Mouse (Mus musculus) MN1 (cell line): ENCODE measurements around the gene Tbxa2r.

Source experiments
- DNase-seq: peaks from one replicate; pipeline ENCODE4 v3.0.0-alpha.2; 2016; ENCODE audit warnings: low spot score

Tbxa2r gene

DNA sequence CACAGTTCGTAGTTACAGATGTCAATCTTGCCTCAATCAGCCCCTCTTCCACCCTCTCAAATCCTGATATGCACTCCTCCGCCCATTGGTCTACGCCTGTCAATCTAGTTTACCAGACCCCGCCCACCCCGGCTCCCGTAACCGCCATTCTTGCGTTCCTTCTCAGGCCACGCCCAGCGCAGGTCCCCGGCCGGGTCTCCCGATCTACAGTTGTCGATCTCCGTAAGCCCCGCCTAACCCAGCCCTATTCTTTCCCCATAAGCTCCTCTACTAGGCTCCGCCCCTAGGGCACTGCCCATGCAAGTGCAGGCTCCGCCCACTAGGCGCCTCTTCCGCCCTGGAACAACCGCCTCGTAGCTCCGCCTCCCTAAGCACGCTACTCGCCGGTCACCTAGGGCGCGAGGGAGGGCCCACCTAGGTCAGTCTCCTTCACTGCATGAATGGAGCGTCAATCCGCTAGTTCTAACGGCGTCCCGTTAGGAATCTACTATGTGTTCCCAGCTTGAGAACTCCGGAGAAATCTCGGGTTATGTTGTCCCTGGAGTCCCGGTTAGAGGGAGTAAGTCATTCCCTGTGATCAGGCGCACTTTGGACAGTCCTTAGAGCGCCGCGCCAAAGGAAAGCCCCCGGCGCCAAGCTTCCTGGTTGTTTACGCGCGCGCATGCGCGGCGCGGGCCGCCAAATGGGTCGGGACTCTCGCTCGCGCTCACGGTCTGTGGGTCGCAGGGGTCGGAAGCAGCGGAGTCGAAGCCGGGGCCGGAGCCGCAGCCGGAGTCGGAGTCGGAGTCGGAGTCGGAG, 7.8 kb upstream of the Tbxa2r start, which contains the start of gene Cactin:
TSS of gene Cactin (plus strand) at position 554 of the 798 bp plus-strand sequence.
- DNase-seq = peak; percentile 100

DNA sequence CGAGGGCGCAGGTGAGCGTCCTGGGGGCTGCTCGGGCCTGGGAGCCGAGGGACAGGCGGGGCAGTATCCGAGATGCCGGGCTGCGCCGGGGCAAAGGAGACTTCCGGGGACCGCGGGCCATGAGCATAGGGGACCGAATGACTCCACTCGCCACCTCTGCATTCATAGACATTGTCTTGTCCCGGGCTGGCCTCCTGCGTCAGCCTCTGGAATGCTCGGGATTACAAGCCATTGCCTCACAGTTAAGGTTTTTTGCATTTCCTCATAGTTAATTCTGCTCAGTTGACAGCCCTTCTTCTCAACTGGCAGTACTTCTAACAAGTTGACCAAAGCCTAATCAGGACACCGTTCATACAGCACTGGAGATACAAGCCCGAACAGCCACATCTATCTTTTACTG, 7.1 kb upstream of the Tbxa2r start:
- peak; percentile 82 for DNase-seq

DNA sequence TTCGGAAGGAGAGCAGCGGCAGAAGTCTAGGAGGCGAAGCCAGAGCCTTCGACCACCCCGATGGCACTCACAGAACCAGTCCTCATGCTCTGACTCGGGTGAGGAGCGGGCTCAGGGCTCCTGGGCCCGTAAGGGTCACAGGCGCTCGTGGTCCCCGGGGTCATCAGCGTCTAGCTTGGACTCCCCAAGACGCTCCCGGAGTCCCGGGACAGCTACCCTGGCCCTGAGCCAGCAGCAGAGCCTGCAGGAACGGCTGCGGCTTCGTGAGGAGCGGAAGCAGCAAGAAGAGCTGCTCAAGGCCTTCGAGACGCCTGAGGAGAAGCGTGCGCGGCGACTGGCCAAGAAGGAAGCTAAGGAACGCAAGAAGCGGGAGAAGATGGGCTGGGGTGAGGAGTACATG, 6.1 kb upstream of the Tbxa2r start:
- DNase-seq = peak; percentile 63

DNA sequence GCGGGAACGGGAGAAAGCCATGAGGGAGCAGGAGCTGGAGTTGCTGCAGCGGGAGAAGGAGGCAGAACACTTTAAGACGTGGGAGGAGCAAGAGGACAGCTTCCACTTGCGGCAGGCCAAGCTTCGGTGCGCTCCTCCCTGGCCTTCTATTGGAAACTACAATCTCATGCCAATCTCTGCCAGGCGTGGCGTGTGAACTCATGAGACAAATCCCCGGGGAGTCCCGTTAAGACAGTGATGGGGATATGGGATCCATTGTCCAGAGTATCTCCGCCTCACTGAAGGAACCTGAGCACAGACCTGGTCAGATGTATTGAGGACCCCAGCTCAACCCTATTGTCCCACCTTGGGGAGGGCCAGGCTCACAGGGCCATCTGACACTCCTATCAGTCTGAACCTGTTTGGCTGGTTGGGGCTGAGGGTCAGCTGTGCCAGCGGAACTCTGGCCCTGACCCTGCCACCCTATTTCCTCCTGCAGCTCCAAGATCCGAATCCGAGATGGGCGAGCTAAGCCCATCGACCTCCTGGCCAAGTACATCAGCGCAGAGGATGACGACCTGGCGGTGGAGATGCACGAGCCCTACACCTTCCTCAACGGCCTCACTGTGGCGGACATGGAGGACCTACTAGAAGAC, 5.3 kb upstream of the Tbxa2r start:
- peak; percentile 86 for DNase-seq

DNA sequence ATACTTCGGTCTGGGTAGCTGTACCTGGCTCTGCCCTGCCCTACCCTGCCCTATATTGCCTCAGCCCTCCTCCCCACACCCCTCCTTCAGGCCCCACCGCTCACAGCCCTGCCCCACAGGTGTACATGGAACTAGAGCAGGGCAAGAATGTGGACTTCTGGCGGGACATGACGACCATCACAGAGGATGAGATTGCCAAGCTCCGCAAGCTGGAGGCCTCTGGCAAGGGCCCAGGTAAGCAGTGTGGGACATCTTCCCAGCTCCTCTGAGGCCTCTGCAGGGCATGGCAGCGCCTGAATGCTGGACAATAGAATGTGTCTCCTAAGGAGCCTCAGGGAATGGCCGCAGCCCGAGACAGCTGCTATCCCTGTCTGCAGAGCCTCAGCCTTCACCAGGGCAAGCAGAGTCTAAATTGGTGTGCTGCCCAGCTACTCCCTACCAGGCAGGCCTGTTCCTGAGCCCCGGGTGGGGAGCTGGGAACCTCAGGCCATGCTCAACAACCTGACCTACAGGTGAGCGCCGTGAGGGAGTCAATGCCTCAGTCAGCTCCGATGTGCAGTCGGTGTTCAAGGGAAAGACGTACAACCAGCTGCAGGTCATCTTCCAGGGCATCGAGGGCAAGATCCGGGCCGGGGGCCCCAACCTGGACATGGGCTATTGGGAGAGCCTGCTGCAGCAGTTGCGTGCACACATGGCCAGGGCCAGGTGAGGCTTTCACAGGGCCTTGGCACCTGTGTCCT, 4.6 kb upstream of the Tbxa2r start:
- peak; percentile 43 for DNase-seq

DNA sequence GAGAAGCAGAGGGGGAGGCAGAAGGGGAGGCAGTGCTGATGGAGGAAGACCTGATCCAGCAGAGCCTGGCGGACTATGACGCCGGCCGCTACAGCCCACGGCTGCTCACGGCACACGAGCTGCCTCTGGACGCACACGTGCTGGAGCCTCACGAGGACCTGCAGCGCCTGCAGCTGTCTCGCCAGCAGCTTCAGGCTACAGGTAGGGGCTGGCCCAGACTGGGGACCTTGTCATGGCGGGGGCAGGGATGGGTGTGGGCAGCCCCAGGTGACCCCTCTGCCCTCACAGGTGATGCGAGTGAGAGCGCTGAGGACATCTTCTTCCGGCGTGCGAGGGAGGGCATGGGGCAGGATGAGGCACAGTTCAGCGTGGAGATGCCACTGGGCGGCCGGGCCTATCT, 3.4 kb upstream of the Tbxa2r start:
- no peak for DNase-seq

DNA sequence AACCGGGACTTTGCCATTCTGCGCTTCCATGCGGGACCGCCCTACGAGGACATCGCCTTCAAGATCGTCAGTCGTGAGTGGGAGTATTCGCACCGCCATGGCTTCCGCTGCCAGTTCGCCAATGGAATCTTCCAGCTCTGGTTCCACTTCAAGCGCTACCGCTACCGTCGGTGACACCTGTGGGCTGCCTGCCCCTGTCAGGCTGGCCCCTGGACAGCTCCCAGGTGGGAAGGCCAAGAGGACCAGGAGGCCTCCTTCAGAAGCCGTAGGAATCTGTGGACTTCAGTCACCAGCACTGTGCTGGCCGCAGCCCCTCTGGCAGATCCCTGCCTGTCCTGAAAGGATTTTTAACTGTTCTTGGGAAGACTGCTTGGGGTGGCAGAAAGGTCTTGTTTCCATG, 2.8 kb upstream of the Tbxa2r start:
- no peak for DNase-seq

DNA sequence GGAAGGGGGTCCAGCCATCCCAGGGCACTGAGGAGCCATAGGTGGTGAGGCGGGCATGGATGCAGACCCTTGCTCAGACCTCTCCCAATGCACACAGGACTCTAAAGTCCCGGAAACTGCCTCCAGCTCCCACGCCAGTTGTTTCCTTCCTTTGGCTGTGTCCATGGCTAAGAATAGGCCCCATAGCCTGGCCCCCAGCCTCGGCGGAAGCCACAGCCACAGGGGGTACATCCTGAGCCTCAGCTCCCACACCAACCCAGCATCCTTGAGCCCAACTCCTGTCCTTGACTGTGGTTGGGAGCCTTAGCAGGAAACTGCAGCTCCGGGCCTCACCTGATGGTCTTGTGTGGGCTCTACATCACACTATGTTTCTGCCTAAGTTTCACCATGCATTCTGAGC, 1.7 kb upstream of the Tbxa2r start:
- no peak for DNase-seq

DNA sequence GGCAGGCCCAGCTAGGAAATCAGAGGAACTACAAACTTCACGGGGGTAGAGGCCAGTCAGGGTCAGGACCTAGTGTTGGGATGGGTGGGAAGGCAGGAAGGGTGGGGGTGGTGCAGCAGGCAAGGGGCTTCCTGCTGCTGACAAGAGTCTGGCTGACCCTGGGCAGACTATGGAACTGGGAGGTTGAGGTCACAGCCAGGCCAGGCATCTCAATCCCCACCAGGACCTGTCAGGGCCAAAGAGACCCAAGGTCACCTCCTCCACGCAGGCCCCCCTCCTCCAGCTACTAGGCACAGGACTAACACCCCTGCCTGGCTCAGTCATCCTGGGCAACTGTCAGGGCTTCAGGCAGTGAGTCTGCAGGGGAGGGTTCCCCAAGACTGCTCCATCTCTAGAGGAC, 572 bp upstream of the Tbxa2r start:
- no peak for DNase-seq

DNA sequence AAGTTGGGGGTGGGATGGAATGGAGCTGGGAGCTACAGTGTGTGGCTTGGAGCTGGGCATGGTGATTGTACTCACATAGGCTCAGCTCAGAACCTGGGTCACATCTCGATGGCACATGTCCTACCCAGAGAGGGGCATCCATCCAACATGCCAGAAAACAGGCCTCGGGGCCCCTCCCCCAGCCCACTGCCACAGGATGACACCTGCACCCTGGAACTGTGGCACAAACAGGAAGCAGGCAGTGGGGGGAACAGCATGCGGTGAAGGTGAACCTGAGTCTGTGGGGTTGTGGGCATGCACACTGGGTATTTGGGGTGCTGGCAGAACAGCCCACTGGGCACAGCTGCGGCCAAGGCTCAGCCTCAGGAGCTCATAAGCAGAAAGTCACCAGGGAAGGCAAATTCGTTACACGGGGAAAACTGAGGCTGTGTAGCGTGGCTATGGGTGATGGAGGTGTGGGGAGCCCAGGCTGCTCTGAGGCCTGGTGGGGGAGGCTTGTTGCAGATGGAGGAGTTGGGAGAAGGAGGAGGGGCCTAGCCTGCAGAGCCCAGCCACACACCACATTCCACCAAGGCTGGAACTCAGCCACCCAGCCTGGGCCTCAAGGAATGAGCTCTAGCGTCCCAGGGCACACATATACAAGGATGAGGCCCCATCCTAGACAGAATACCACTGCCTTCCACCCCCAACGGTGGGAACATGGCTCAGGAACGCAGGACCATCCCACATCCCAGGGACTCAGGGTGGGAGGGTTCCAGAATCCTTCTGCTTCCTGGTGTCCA, 854 bp downstream of the Tbxa2r start:
- DNase-seq = no peak

DNA sequence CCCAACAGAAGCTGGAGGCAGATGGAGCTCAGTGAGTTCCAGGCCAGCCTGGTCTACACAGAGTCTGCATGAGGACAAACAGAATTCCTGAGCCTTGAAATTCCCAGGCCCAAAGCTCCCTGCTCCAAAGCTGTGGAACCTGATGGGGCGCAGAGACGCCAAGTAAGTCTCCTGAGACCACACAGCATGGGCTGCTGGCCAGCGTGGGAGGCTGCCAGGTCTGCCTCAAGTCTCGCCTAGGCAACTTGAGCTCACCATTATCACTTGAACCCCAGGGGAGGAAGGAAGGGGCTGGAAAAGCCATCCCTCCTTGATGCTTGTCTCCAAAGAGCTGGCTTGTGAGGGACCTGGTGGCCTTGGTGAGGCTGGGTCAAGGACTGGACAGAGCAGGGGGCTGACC, 1.5 kb downstream of the Tbxa2r start:
- DNase-seq = peak; percentile 61

DNA sequence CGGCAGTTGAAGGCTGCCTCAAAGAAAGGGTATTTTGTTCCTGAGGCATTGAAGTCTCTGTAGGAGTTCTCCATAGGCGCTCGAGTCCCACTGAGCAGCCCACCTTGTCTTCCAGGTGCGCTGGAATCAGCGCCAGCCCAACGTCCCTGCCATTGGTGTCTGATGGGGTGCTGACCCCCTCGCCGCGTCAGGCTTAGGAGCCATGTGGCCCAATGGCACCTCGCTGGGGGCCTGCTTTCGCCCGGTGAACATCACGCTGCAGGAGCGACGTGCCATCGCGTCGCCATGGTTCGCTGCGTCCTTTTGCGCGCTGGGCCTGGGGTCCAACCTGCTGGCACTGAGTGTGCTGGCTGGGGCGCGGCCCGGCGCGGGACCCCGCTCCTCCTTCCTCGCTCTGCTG, 3.7 kb downstream of the Tbxa2r start:
- DNase-seq = no peak

DNA sequence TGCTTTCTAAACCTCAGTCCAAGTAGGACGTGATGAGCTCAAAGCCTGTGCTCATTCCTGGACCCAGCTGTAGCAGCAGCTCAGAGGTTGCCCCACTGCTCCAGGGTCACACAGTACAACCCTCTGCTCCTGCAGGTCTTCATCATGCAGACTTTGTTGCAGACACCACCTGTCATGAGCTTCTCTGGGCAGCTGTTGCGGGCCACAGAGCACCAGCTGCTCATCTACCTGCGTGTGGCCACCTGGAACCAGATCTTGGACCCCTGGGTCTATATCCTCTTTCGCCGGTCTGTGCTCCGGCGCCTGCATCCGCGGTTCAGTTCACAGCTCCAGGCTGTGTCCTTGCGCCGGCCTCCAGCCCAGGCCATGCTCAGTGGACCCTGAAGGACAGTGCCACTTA, 5.8 kb downstream of the Tbxa2r start:
- DNase-seq = no peak

DNA sequence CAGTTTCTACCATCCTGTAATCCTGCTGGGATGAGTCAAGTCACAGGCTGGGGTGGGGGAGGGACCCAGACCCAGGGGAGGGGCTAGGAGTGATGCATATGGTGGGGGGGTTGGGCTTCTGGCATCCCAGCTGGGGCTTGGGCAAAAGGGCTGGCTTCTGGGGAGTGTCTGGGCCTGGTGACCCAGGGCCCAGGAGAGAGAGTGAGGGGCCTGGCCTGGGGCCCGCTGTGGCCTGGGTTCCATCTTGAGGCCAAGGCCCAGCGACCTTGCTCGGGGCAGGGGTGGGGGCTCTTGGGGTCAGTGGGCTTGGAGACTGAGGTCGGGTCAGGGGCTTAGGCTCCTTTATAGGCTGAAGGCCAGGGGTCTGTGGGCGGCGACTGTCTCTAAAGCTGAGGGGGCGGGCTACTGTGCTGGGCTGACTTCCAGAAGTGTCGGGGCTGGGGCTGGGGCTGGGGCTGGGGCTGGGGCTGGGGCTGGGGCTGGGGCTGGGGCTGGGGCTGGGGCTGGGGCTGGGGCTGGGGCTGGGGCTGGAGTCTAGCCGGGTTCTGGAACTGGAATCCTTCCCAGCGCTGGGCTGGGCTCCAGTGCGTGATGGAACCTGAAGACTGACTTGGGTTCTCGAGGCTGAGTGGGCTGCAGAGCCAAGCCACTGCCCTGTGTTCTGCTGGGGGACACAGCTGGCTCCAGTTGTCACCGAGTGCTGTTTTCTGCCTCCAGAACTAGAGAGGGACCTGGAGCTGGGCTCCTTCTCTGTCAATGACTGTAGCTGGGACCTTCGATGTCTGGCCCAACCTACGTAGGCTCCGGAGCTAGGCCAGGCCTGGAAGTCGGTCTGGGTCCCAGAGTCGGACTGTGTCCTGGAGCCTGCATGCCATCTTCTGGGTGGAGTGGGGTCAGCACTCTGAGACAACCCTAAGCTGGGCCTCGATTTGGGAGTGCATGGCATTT, 7.1 kb downstream of the Tbxa2r start:
- peak; percentile 85 for DNase-seq

DNA sequence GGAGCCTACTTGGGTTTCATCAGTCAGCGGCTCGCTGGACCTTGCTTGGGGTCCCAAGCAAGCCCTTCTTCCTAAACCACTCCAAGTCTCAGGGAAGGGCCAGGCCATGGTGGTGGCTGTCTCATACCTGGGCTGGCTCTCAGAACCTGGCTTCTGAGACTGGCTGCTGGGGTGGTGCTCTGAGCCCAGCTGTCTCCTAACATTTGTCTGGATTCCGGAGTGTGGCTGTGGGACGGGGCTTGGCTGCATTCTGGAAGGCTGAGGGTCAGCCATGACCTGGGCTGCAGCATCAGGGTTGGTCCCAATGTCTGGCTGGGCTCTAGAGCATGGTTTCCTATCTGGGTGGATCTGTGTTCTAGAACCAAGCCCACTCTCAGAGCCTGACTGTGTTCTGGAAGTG, 8.0 kb downstream of the Tbxa2r start:
- DNase-seq = no peak

DNA sequence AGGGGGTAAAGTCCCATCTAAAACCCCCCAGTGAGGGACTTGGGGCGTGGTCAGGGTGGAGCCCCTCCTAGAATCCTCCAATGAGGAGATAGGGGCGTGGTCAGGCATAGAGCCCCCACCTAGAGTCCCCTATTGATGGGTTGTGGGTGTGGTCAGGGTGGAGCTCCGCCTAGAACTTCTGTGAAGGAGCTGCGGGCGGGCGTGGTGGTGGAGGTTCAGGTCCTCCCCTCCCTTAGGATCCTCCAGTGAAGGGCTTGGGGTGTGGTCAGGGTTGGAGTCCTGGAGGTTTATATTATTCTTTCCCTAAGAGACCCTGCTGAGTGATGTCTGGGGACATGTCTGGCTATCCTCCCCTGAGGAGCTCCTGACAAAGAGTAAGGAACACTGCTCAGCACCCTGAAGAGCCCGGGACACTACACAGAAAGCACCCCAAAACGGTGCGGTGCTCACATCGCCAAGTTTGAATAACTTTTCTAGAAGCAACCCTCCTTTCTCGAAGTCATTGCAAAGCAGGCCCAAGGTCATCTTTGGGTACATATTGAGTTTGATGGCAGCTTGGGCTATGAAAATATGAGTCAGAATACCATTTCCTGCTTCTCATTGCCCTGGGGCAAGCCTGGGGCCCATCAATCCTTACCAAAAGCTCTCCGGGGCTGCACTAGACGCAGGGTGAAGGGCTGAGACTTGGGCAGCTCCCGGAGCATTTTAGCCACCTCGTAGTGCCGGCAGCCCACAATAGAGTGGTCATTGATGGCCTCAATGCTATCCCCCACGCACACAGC, 12.2 kb downstream of the Tbxa2r start:
- no peak for DNase-seq

DNA sequence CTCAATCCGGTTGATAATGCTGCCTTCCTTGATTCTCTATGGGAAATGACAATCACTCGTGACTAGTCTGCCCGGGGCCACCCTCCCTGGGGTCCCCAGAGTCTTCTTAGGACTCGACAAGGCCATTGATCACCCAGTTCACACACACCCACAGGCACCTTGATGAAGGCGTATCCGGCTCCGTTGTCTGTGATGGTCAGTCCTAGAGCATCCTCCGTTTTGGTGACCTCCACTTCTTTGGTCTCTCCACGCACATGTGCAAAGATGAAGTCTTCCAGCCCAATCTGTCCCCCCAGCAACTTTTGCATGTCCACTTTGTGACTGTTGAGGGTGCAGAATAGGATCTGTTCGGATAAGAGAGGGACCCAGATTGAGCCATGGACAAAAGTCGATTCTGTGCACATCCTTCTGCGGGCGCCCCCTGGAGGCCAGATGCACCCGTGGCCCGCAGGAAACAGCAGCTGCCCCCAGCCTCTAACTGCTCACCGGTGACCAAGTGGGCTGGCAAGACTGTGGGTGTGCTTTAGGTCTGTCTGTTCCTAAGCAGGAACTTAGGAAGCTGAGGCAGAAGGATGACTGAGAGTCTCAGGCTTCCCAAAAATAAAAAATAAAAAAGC, 12.9 kb downstream of the Tbxa2r start:
- DNase-seq = peak; percentile 55

DNA sequence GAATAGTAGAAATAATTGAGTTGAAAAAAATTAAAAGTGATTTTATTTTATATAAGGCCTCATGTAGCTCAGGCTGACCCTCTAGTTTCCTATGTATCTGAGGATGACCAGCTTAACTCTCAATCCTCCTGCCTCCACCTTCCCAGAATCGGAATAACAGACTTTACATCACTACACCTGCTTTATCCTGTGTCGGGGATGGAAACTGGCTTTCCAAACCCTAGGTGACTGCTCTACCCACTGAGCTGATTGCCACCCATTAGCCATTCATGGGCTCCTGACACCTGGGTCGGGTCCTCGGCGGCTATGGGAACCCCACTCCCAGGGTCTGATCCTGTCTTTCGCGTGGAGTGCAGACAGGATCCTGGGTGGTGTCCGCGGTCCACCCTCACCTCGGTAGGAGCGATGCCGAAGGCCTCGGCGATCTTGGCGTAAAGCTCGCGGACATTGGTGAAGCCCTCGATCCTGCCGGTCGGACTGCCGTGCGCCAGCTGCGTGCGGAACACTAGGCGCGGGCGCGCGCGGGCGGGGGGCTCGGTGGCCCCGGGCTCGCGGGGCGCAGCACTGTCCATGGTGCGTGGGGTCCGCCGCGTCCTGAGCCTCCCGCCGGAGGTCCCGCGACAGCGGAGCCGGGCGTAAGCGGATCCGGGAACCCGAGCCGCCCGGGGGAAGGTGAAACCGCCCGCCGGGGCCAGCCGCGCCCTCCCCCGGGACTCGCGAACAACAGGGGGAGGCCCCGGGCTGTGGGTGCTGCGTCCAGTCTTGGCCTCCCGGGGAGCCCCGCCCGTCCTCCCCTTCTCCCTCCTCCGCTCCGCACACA, 14.4 kb downstream of the Tbxa2r start, which contains the start of gene Gipc3:
TSS of gene Gipc3 (minus strand) at position 581 of the 820 bp plus-strand sequence.
- no peak for DNase-seq
